Mouse (Mus musculus) spleen, adult 2 months (tissue): ENCODE results near the gene Abcc2.

Experiments used
- CTCF ChIP-seq: fragments of 200-500 bp; IDR thresholded peaks from 2 replicates; pipeline ENCODE4 v1.5.1; 2011; ENCODE audit warnings: mild to moderate bottlenecking, inconsistent platforms; ENCODE audit not compliant: insufficient read depth, insufficient read length, insufficient replicate concordance; ENCODE audit errors: extremely low read depth
- POLR2A ChIP-seq: fragments of 200-500 bp; IDR thresholded peaks from 2 replicates; pipeline ENCODE4 v1.6.1; 2011; ENCODE audit warnings: low read depth, low read length, inconsistent platforms

- no peak for TF ChIP-seq POLR2A
- no peak for TF ChIP-seq CTCF
Measured at GRCm38 (mm10) chr19:43771499-43771969, 10.5 kb upstream of the Abcc2 start.
